21 mouse cellular contexts compared by ENCODE assay signal in genomic region chr19:24076536-24076935, GRCm38 (mm10). TPM values are rescaled to one million over a fixed set of nuclear protein-coding genes. Genes with fewer than 3 reads are reported as not detected.
"Had no signal": no experiment of that assay in that cellular context is flagged by ENCODE, and none has a peak within 500 bp of the region (broad histone marks: within the 10 kb centered on the region; RNA-seq: fewer than 3 reads in every experiment).

No protein-coding gene starts in this region.

- H3K9ac ChIP-seq: intestine, embryonic 15.5 days; kidney, embryonic 15.5 days; limb, embryonic 13.5 days; liver, embryonic 13.5 days; neural tube, embryonic 12.5 days; neural tube, embryonic 15.5 days; stomach, embryonic 15.5 days had no signal

- H3K27me3 ChIP-seq: intestine, embryonic 15.5 days; kidney, embryonic 15.5 days; limb, embryonic 13.5 days; liver, embryonic 13.5 days; neural tube, embryonic 12.5 days; neural tube, embryonic 15.5 days; stomach, embryonic 15.5 days had no signal

- H3K4me2 ChIP-seq: intestine, embryonic 15.5 days; kidney, embryonic 15.5 days; limb, embryonic 13.5 days; liver, embryonic 13.5 days; neural tube, embryonic 12.5 days; neural tube, embryonic 15.5 days; stomach, embryonic 15.5 days had no signal

- ATAC-seq: intestine, embryonic 15.5 days had no signal

- H3K9me3 ChIP-seq: intestine, embryonic 15.5 days; kidney, embryonic 15.5 days; liver, embryonic 13.5 days; megakaryocyte, embryonic 14.5 days; neural tube, embryonic 12.5 days; neural tube, embryonic 15.5 days; stomach, embryonic 15.5 days had no signal

- H3K4me1 ChIP-seq: intestine, embryonic 15.5 days; limb, embryonic 13.5 days; liver, embryonic 13.5 days; megakaryocyte, embryonic 14.5 days; neural tube, embryonic 12.5 days; neural tube, embryonic 15.5 days; stomach, embryonic 15.5 days had no signal

- H3K36me3 ChIP-seq: intestine, embryonic 15.5 days; kidney, embryonic 15.5 days; limb, embryonic 13.5 days; liver, embryonic 13.5 days; midbrain, embryonic 10.5 days; neural tube, embryonic 12.5 days; neural tube, embryonic 15.5 days; stomach, embryonic 15.5 days had no signal

- H3K4me3 ChIP-seq: intestine, embryonic 15.5 days; kidney, embryonic 15.5 days; limb, embryonic 13.5 days; liver, embryonic 13.5 days; megakaryocyte, embryonic 14.5 days; midbrain, embryonic 10.5 days; neural tube, embryonic 12.5 days; neural tube, embryonic 15.5 days; stomach, embryonic 15.5 days had no signal

- H3K27ac ChIP-seq: intestine, embryonic 15.5 days; kidney, embryonic 15.5 days; limb, embryonic 13.5 days; liver, embryonic 13.5 days; macrophage; midbrain, embryonic 10.5 days; neural tube, embryonic 12.5 days; neural tube, embryonic 15.5 days; stomach, embryonic 15.5 days had no signal

- DNase-seq: kidney, adult 11 months; kidney, adult 8-10 months; kidney, postnatal 10 days; kidney, postnatal 36 days; left cerebral cortex, postnatal 4 days; liver, embryonic 13.5 days; lung, adult 2 months; midbrain, embryonic 14.5 days; right cerebral cortex, adult 18-20 months; right cerebral cortex, postnatal 14 days; right cerebral cortex, postnatal 4 days; thymus, postnatal 25 days had no signal

RNA-seq across cellular contexts. Expression of gene Fam189a2, which starts 45.7 kb away (rescaled TPM):
- polyA plus RNA-seq: macrophage had no signal
